Mouse (Mus musculus): Measurements from ENCODE around the gene Arhgef10l. TPM values are rescaled to one million over a fixed set of nuclear protein-coding genes. Genes with fewer than 3 reads are reported as not detected.

Arhgef10l gene
- total and polyA plus RNA-seq, 3 experiments: 10.2 to 26.0 TPM; not detected in 1

DNA sequence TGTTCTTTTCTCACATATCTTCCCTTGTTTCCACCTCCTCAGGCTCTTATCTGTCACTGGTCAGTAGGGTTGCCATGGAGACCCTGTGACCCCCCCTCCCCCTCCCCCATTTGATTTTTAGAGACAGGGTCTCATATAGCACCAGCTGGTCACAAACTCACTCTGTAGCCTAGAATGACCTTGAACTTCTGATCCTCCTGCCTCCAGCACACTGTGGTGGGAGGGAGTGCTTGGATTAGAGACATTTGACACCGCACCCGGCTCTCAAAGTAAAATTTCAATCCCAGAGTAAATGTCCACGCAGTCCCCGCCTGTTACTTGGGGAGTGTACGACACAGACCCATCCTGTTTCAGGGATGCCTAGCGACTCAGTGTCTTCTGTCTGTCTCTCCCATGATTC, 51.7 kb downstream of the Arhgef10l start:
- H3K36me3 ChIP-seq (ENCODE audit: control insufficient read depth in 1 of 2, insufficient read depth in 2 of 2, low read length in 2 of 2): no peaks in the 10 kb centered on the region
- H3K9me3 ChIP-seq (replicated peaks; ENCODE audit: insufficient read depth, low read length): no peaks in the 10 kb centered on the region
- no peak overlapping the region for H3K4me3 ChIP-seq (ENCODE audit: control insufficient read depth in 1 of 2, insufficient read depth in 1 of 2, low read depth in 2 of 2, low read length in 2 of 2)
- no peaks in the 10 kb centered on the region for H3K27me3 ChIP-seq (ENCODE audit: control insufficient read depth in 1 of 2, insufficient read depth in 2 of 2, low read length in 2 of 2)
- H3K9ac ChIP-seq (ENCODE audit: control insufficient read depth, low read depth, low read length, poor library complexity, severe bottlenecking): no peak overlapping the region
- no peaks in the 10 kb centered on the region for H3K79me2 ChIP-seq (ENCODE audit: control insufficient read depth, insufficient read depth, low read length, poor library complexity)
- H3K27ac ChIP-seq (ENCODE audit: control insufficient read depth, low read depth, low read length): no peak overlapping the region
- no peaks in the 10 kb centered on the region for H3K4me1 ChIP-seq (ENCODE audit: control insufficient read depth in 1 of 2, insufficient read depth in 2 of 2, low read length in 2 of 2)
- no peak for DNase-seq (ENCODE audit: low read depth, low spot score)
- TF ChIP-seq ETS1 (IDR thresholded peaks at IDR 0.05; ENCODE audit: low read depth, low read length) (no peak), SIN3A (IDR thresholded peaks at IDR 0.05; ENCODE audit: low read length) (no peak), NELFE (IDR thresholded peaks at IDR 0.05; ENCODE audit: low read depth, low read length) (no peak)

DNA sequence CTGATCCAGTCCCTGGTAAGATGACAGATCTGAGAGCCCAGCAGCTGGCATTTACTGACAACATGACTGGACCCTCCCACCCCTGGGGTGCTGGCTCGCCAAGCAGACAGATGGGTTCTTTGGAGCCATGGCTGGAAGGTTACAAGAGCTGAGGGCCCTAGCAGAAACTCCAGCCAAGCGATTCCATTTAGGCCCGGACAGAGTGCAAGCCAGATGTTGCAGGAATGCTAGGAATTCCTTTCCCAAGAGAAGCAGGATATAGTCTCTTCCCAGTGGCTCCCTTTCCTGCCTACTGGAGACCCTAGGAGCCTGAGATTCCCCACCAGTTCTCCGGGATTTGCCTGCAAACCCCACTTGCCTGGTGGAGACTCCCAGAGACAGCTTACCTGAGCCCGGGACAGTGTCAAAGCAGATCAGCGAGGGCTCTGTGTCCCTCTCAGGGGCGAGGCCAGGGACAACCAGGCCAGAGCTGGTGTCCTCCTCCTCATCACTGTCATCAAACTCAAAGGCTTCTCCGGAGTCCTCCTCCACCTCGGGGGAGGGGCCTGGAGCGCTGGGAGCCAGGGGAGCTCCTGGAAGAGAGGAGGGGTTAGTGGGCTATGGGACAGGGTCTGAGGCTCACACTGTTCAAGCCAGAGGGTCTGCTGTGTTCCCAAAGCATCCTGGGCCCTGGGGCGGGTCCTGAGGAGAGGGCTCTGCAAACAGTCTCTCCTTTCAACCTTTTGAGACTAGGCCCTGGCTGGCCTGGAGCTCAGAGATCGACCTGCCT, 54.8 kb downstream of the Arhgef10l start:
- no peaks in the 10 kb centered on the region for H3K36me3 ChIP-seq (ENCODE audit: control insufficient read depth in 1 of 2, insufficient read depth in 2 of 2, low read length in 2 of 2)
- no peaks in the 10 kb centered on the region for H3K27me3 ChIP-seq (ENCODE audit: control insufficient read depth in 1 of 2, insufficient read depth in 2 of 2, low read length in 2 of 2)
- DNase-seq (ENCODE audit: low read depth, low spot score): no peak
- no peaks in the 10 kb centered on the region for H3K79me2 ChIP-seq (ENCODE audit: control insufficient read depth, insufficient read depth, low read length, poor library complexity)
- no peak overlapping the region for H3K9ac ChIP-seq (ENCODE audit: control insufficient read depth, low read depth, low read length, poor library complexity, severe bottlenecking)
- H3K27ac ChIP-seq (ENCODE audit: control insufficient read depth, low read depth, low read length): no peak overlapping the region
- TF ChIP-seq HCFC1 (IDR thresholded peaks at IDR 0.05; ENCODE audit: low read depth, low read length) (no peak), MAZ (IDR thresholded peaks at IDR 0.05; ENCODE audit: low read depth, low read length) (no peak), GABPA (IDR thresholded peaks at IDR 0.05; ENCODE audit: low read depth, low read length) (no peak), E2F4 (IDR thresholded peaks at IDR 0.05; ENCODE audit: borderline replicate concordance, low read depth, low read length) (no peak), UBTF (IDR thresholded peaks at IDR 0.05; ENCODE audit: borderline replicate concordance, insufficient read depth, low read depth, low read length) (no peak), MAX (IDR thresholded peaks at IDR 0.05; ENCODE audit: low read length) (no peak), RAD21 (IDR thresholded peaks at IDR 0.05; ENCODE audit: low read depth, low read length) (no peak), POLR2AphosphoS2 (IDR thresholded peaks at IDR 0.05; ENCODE audit: low read length) (no peak), SIN3A (IDR thresholded peaks at IDR 0.05; ENCODE audit: low read length) (no peak), CHD2 (IDR thresholded peaks at IDR 0.05; ENCODE audit: low read length) (no peak), SMC3 (IDR thresholded peaks at IDR 0.05; ENCODE audit: low read depth, low read length) (no peak), USF2 (IDR thresholded peaks at IDR 0.05; ENCODE audit: borderline replicate concordance in 1 of 2, insufficient read depth in 1 of 2, low read depth in 1 of 2, low read length in 2 of 2) (no peak), MEF2A (IDR thresholded peaks at IDR 0.05; ENCODE audit: extremely low read depth, insufficient replicate concordance, low read depth, low read length, poor library complexity, severe bottlenecking) (no peak), USF1 (IDR thresholded peaks at IDR 0.05; ENCODE audit: low read depth, low read length) (no peak), ZC3H11A (IDR thresholded peaks at IDR 0.05; ENCODE audit: low read depth, low read length) (no peak), ELF1 (IDR thresholded peaks at IDR 0.05; ENCODE audit: low read depth, low read length) (no peak), BHLHE40 (IDR thresholded peaks at IDR 0.05; ENCODE audit: borderline replicate concordance, low read depth, low read length) (no peak), MAFK (IDR thresholded peaks at IDR 0.05; ENCODE audit: borderline replicate concordance, low read depth, low read length) (no peak), TBP (IDR thresholded peaks at IDR 0.05; ENCODE audit: low read depth, low read length) (no peak)
- no peaks in the 10 kb centered on the region for H3K4me1 ChIP-seq (ENCODE audit: control insufficient read depth in 1 of 2, insufficient read depth in 2 of 2, low read length in 2 of 2)
- no peaks in the 10 kb centered on the region for H3K9me3 ChIP-seq (replicated peaks; ENCODE audit: insufficient read depth, low read length)
- H3K4me3 ChIP-seq (ENCODE audit: control insufficient read depth in 1 of 2, insufficient read depth in 1 of 2, low read depth in 2 of 2, low read length in 2 of 2): no peak overlapping the region
